Mouse (Mus musculus) embryo, embryonic 10 days (tissue): ENCODE measurements around the gene Nars2.
"Not testable (repeated sequence)": the region's sequence is repeated elsewhere in the genome, so short reads cannot be mapped to it uniquely, and the experiment has no call there.

Source experiments
- DNase-seq: peaks from one replicate; pipeline ENCODE4 v3.0.0-alpha.2; 2015; ENCODE audit warnings: low spot score

Nars2 gene

DNA sequence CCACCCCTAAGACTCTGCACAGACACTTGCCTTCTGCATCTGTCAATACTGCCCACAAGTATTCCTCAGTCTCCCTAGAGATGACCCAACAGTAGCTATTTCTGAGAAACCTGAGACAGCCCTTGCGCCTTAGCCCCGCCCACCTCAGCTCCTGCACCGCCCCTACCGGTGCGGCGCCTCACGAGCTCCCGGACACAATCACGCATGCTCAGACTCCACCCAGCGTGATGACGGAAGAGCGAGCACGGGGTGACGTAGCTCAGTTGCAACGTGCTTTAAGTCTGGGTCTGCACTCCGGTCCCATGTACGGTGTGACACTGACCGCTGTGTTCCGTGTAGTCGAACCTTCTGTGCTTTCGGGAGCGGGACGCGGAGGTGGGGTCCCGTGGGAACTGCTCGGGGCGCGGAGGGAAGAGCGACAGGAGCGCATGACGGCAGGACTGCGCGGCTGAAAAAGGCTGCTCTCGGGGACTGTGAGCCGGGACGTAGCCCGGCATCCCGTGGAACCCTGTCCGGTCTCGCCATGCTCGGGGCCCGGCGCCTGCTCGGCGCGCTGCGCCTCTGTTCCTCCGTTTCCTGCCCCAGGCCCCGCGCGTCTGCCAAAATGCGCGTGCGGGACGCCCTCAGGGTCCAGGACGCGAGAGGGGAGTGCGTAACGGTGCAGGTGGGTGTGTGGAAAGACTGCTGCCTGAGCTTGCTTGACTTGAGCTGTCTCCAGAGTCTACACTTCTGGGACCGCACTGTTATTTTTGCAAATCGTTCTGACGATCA is at the start of gene Nars2:
Gene Nars2 (plus strand): TSS at position 225 of the 771 bp plus-strand sequence.
- peak; percentile 100 for DNase-seq

- peak; percentile 38 for DNase-seq
Observed at GRCm38 (mm10) chr7:96902183-96902582, 49.1 kb upstream of the Nars2 start.

DNA sequence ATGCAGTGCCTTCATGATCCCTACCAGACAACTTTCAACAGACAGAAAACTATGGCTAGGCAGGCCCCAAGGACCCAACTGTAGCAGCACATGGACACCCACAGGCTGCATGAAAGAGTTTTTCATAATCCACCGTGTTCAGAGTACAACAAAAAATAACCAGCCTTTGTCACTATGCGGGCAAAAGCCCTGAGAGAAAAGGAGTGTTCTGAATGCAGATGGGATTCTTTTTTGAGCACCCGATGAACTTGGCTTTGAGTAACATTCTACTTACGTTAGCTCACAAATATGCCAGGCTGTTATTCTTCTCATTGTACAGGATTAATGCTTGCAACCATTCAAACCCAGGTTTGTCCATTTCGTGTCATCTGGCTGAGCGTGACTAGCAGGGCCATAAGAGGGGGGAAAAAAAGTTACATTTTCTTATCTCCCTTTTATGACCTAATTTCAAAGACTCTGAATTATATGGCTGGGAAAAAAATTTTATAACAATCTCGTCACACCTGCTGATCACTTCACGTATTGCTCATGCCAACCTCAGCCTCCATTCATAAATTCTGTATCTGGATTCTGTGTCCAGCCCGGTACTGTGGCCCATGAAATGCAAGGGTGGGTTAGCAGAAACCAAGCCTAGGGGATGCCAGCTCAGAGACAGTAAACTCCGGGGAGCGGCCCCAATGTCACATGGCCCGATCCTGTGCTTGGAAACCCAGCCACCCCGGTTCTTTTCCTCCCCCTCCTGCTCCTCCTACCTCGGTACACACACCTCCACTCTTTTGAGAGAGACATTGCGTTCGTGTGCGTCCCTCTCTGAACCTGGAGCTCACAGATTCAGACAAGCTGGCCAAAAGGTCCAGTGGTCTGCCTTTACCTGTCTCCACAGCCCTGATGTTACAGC is 48.0 kb upstream of the Nars2 start:
- no peak for DNase-seq

GRCm38 (mm10) chr7:96904442-96904841 is 46.9 kb upstream of the Nars2 start:
- DNase-seq: no peak

DNA sequence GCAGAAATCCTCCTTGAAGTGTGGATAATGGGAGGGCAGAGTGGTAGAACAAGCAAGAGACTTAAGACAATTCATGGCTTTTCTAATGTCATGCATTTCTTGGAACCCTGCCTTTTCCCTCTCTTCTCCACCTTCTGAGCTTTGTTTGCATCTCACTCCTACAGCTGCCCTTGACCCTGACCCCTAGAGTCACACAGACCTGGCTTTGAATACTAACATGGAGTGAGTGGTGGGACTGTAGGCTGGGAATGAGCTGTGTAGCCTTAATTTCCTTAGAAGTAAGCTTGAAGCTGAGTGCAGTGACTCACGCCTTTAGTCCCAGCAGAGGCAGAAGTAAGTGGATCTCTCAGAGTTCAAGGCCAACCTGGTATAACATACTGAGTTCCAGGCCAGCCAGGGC is 46.4 kb upstream of the Nars2 start:
- DNase-seq: no peak

DNA sequence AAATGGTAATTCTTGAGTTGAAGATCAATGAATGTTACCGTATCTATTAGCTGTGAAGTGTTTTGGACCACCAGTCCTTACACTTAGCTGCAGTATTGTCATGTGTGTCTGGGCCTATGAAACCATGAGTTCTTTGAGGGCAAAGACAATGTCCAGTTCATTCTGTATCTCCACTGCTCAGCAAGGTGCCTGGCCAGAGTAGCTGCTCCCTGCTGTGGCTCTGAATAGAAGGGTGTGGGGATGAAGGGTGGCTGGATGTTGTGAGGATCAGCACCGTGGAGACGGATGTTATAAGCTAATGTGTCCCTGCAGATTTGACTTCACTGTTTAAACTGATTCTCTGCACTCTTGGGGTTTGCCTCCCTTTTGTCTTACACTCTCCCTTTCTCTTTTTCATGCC is 45.9 kb upstream of the Nars2 start:
- no peak for DNase-seq

- DNase-seq: no peak
Observed at GRCm38 (mm10) chr7:96906216-96906615, 45.1 kb upstream of the Nars2 start.

GRCm38 (mm10) chr7:96907971-96908680 is 43.2 kb upstream of the Nars2 start:
- DNase-seq: peak; percentile 40

DNA sequence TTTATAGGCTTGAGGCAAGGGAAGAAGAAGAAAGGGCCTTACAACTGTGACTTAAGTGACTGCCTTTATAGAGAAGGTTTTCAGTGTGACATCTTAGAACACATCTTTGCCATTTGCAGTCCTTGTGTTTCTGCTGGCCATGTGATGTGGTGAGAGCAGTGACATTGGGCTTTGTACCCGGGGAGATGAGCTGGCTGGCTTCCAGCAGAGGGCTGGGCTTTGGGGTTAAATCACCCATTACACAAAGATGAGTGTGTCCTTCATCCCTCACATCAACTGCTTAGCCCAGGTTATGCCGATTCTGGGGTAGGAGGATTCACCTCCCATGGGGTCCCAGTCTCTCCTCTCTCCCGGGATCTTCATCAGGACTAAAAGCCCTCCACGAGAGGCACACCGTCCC is 41.4 kb upstream of the Nars2 start:
- DNase-seq: no peak

DNA sequence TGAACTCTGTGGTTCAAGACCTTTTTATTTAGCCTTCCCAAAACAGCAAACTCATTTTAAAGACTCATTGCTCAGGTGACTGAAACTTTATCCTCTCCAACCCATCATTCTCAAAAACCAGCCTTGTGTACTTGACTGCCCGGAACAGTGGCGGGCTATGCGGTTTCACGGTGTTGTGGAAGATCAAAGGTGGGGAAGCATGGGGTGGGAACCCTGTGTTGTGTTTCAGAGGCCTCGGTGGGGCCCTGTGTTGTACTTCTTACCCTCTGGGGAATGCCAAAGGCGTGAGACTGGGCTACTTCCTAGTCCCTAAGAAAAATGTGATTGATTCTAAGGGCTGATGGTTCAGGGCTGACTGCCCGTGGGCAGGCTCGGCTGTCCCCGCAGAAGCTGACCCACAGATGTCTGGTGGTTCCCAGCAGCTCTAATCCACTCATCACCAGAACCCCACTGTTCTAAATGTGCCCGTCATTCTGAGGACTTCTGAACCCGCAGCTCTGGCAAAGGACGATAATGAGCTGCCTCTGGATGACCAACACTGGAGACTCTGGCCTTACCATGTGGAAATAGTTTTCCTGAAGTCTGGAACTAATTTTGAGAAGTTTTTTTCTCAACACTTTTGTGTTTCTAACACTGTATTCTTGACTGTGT is 40.9 kb upstream of the Nars2 start:
- DNase-seq: peak; percentile 42

- DNase-seq: peak; percentile 93
Observed at GRCm38 (mm10) chr7:96914031-96914430, 37.3 kb upstream of the Nars2 start.

DNA sequence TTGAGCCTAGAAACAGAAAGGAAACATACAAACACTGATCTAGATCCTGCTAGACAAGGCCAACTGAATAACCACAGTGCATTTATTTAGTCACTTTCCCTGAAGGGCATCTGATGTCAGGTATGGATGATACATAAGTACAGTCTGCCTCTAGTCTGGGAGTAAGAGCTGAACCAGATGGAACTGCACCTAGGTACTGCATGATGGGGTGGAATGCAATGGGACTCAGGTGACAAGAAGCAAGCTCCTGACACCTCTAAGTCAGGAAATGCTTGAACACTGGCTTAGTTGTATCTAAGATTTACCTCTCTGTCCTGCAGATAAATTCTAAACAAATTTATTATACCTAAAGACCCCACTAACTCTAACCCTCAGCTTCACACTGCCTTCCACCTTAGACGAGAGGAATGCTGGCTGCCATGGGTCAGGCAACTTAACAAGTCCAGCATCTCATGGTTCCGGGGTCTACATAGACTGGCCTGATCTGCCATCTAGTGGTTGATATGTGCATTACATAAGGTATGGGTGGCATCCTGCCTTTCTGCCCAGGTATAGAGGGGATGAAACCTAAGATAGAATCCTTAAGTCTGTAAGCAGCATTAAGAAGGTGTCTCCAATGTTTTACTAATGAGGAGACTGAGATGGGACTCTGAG is 35.7 kb upstream of the Nars2 start:
- peak; percentile 92 for DNase-seq

- peak; percentile 28 for DNase-seq
Observed at GRCm38 (mm10) chr7:96920447-96921095, 30.7 kb upstream of the Nars2 start.

DNA sequence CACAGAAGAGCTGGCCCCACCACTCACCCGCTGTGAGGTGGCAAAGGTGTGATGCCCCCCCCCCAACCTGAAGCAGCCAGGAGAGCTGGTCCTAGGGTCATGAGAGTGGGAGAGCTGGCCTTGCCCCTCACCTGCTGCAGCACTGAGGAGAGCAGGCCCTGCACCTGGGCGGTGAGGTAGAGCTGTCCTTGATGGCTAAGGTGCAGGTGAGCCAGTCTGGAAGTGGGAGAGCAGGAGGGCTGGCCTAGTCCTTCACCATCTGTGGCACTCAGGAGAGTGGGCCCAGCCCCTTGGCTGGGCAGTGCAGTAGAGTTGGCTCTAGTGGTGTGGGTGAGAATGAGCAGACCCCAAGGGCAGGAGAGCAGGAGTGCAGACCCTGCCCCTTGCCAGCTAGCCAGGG is 28.4 kb upstream of the Nars2 start:
- DNase-seq: no peak

DNA sequence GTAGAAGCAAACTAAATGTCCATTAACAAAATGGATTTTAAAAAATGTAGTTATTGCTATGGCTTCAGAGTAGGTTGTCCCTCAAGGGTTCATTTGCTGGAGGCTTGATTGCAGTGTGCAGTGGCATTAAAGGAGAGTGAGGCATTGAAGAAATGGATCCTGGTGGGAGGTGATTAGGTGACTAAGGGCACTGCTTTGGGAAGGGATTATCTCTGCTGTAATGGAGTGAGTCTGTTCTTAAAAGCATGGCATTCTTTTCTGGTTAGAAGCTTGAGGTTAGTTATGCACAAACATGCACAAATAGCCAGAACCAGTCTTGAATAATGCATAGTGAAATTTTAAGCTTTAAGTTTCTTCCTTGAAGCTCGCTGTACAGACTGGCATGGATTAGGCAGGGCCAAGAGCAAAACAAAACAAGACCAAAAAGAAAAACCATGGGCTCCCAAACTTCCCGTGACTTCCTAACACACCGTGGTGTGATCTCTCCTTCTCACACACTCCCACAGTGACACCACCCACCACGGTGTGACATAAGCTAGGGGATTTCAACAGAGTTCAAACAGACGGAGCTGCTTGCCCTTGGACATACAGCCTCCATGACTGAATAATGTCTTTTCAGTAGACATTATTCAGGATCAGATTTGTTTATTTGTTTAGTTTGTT is 7.5 kb upstream of the Nars2 start:
- no peak for DNase-seq

DNA sequence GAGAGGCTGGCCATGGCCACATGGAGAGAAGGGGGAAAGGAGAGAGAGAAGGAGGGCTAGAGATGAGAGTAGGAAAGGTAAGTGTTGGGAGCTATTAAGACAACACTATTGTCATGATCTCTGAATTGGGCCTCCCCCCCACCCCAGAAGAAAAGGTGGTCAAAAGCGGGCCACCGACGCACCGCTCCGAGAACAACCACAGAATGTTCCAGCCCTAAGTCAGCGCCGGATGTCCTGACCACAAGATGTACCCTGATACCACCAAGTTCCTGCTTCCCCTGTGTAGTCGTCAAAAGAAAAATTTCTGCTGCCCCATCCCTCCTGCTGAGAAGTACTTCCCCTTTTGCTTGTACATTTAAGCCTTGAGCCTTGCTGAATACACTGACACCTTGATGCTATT is 4.8 kb upstream of the Nars2 start:
- not testable (repeated sequence) for DNase-seq

- DNase-seq: no peak
Observed at GRCm38 (mm10) chr7:96952094-96952493, 789 bp downstream of the Nars2 start.

DNA sequence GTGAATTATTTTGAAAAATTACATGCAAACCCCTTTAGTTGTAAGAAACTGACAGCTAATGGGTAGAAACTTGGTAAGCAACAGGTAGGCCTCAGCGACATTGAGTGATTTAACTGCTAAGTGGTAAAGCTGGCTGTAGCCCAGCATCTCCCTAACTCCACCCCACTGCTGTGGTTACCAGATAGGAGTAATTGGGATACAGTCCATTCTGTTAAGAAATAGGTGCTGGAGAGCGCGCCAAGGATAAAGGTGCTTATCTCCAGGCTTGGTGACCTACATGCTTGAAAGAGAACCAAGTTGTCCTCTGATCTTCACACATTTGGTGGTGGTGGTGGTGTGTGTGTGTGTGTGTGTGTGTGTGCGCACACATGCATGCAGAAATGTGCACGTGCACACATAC is 7.9 kb downstream of the Nars2 start:
- no peak for DNase-seq

- DNase-seq: no peak
Observed at GRCm38 (mm10) chr7:96967188-96967587, 15.9 kb downstream of the Nars2 start.

GRCm38 (mm10) chr7:96970359-96970758 is 19.1 kb downstream of the Nars2 start:
- DNase-seq: peak; percentile 79
